ENCODE assay signal across 14 mouse cellular contexts in genomic region chr7:82810799-82811139, GRCm38 (mm10). TPM values are rescaled to one million over a fixed set of nuclear protein-coding genes. Genes with fewer than 3 reads are reported as not detected.
DNase-seq lines count a peak whose midpoint lies in the region; ATAC-seq lines count a peak whose summit lies in the region.
"Had no signal": no experiment of that assay in that cellular context is flagged by ENCODE, and none has a peak within 500 bp of the region (broad histone marks: within the 10 kb centered on the region; RNA-seq: fewer than 3 reads in every experiment).

No protein-coding gene starts in this region.

- H3K9me3 ChIP-seq in lung, embryonic 15.5 days, result no peaks in the 10 kb centered on the region
- no peaks in the 10 kb centered on the region for H3K9me3 ChIP-seq in hindbrain, embryonic 10.5 days
- no peaks in the 10 kb centered on the region for H3K9me3 ChIP-seq in limb, embryonic 13.5 days
- H3K9me3 ChIP-seq in neural tube, embryonic 13.5 days, result no peaks in the 10 kb centered on the region
- H3K9me3 ChIP-seq: heart, embryonic 15.5 days had no signal

- peak overlapping the region; percentile 81 for H3K27ac ChIP-seq in lung, embryonic 15.5 days
- H3K27ac ChIP-seq in hindbrain, embryonic 10.5 days, result peak overlapping the region; percentile 71; the same call in 1 of the 2 replicates
- no peak overlapping the region for H3K27ac ChIP-seq in limb, embryonic 13.5 days
- H3K27ac ChIP-seq in neural tube, embryonic 13.5 days (replicated peaks), result peak overlapping the region; percentile 72
- H3K27ac ChIP-seq: heart, embryonic 15.5 days had no signal

- no peaks in the 10 kb centered on the region for H3K36me3 ChIP-seq in lung, embryonic 15.5 days
- H3K36me3 ChIP-seq in hindbrain, embryonic 10.5 days, result no peaks in the 10 kb centered on the region
- no peaks in the 10 kb centered on the region for H3K36me3 ChIP-seq in limb, embryonic 13.5 days
- no peaks in the 10 kb centered on the region for H3K36me3 ChIP-seq in neural tube, embryonic 13.5 days
- H3K36me3 ChIP-seq: heart, embryonic 15.5 days had no signal

- intact Hi-C loops in left cerebral cortex, postnatal 10 days (cut with DNase I), result no loop called here
- intact Hi-C loops in heart, postnatal 36 days (cut with DNase I), result no loop called here
- intact Hi-C loops in gastrocnemius, postnatal 14 days (cut with DNase I; ENCODE audit: low total_unique reads), result no loop called here

- WGBS in lung, embryonic 15.5 days, result 39% methylated on average over 5 of the region's 5 CpGs
- 25% methylated on average over 5 of the region's 5 CpGs for whole genome bisulfite sequencing in hindbrain, embryonic 10.5 days
- WGBS in limb, embryonic 13.5 days, result 28% methylated on average over 5 of the region's 5 CpGs
- 17% methylated on average over 5 of the region's 5 CpGs for WGBS in neural tube, embryonic 13.5 days

- ATAC-seq in lung, embryonic 15.5 days (ENCODE audit: borderline replicate concordance, extremely low read depth, low FRiP score, low TSS enrichment), result no peak
- ATAC-seq in limb, embryonic 13.5 days (ENCODE audit: low FRiP score, low read depth), result no peak
- ATAC-seq in neural tube, embryonic 13.5 days (ENCODE audit: low read depth), result peak; percentile 66

- H3K4me2 ChIP-seq in lung, embryonic 15.5 days, result peak overlapping the region; percentile 47
- peak overlapping the region; percentile 54 for H3K4me2 ChIP-seq in limb, embryonic 13.5 days (replicated peaks)
- H3K4me2 ChIP-seq in neural tube, embryonic 13.5 days, result peak overlapping the region; percentile 50

- DNase-seq in lung, postnatal 14 days, result no peak
- no peak for DNase-seq in hindbrain, embryonic 10.5 days (ENCODE audit: low spot score)
- no peak for DNase-seq in left cerebral cortex, postnatal 10 days (ENCODE audit: extremely low spot score in 1 of 2, low spot score in 2 of 2)
- DNase-seq in heart, postnatal 36 days, result no peak
- DNase-seq in gastrocnemius, postnatal 14 days, result no peak
- DNase-seq: cerebellum, adult 9-10 months; gastrocnemius, postnatal 10 days; kidney, adult 2 months; layer of hippocampus, postnatal 36 days; right cerebral cortex, postnatal 25 days had no signal

- no peak overlapping the region for H3K9ac ChIP-seq in lung, embryonic 15.5 days
- H3K9ac ChIP-seq in limb, embryonic 13.5 days, result no peak overlapping the region; the same call in 1 of the 2 replicates
- H3K9ac ChIP-seq in neural tube, embryonic 13.5 days, result peak overlapping the region; percentile 28; the same call in 1 of the 2 replicates
- H3K9ac ChIP-seq: heart, embryonic 15.5 days had no signal

- no peaks in the 10 kb centered on the region for H3K27me3 ChIP-seq in lung, embryonic 15.5 days
- peaks cover 9% of the 10 kb centered on the region; the same call in 1 of the 2 replicates for H3K27me3 ChIP-seq in hindbrain, embryonic 10.5 days (ENCODE audit: insufficient read depth, poor library complexity, severe bottlenecking)
- H3K27me3 ChIP-seq in limb, embryonic 13.5 days, result no peaks in the 10 kb centered on the region
- H3K27me3 ChIP-seq in neural tube, embryonic 13.5 days, result no peaks in the 10 kb centered on the region

- H3K4me3 ChIP-seq in lung, embryonic 15.5 days, result no peak overlapping the region
- H3K4me3 ChIP-seq in hindbrain, embryonic 10.5 days, result no peak overlapping the region
- peak overlapping the region; percentile 16; the same call in 1 of the 2 replicates for H3K4me3 ChIP-seq in limb, embryonic 13.5 days
- H3K4me3 ChIP-seq in neural tube, embryonic 13.5 days, result peak overlapping the region; percentile 19; the same call in 1 of the 2 replicates
- H3K4me3 ChIP-seq: heart, embryonic 15.5 days had no signal

- peaks cover 26% of the 10 kb centered on the region for H3K4me1 ChIP-seq in lung, embryonic 15.5 days
- peaks cover 15% of the 10 kb centered on the region for H3K4me1 ChIP-seq in hindbrain, embryonic 10.5 days (replicated peaks)
- peaks cover 20% of the 10 kb centered on the region for H3K4me1 ChIP-seq in limb, embryonic 13.5 days
- peaks cover 28% of the 10 kb centered on the region for H3K4me1 ChIP-seq in neural tube, embryonic 13.5 days (replicated peaks)
- H3K4me1 ChIP-seq: heart, embryonic 15.5 days had no signal

RNA-seq across cellular contexts. Expression of gene Mex3b, which starts 56.4 kb away (rescaled TPM):
- 11.0 and 12.0 TPM in 2 replicates for polyA plus RNA-seq in lung, embryonic 15.5 days (2015; fragmentation: Nextera tagmentation; extraction: Ambion mirVana)
- polyA plus RNA-seq in hindbrain, embryonic 10.5 days (2016; fragmentation: Nextera tagmentation; extraction: Ambion mirVana), result 24.9 and 27.7 TPM in 2 replicates
- 35.6 and 36.4 TPM in 2 replicates for polyA plus RNA-seq in limb, embryonic 13.5 days (2015; fragmentation: Nextera tagmentation; extraction: Ambion mirVana)
- polyA plus RNA-seq in neural tube, embryonic 13.5 days (2015; fragmentation: Nextera tagmentation; extraction: Ambion mirVana), result 31.8 and 39.2 TPM in 2 replicates
- 10 to 100 TPM; 30.2 to 32.4 TPM for total RNA-seq in left cerebral cortex, postnatal 10 days (2021)
- 1 to 10 TPM; 1.9 to 2.2 TPM for total RNA-seq in heart, postnatal 36 days (2021)
- total RNA-seq in gastrocnemius, postnatal 14 days (2021), result 1 to 10 TPM; 3.3 to 4.2 TPM

Comparison
In these comparisons a context has a peak if more than half of its experiments do, and no peak if none do; other contexts are left out.
1. H3K4me3 ChIP-seq: peak in limb, embryonic 13.5 days (single experiment) and neural tube, embryonic 13.5 days (single experiment); none in lung, embryonic 15.5 days (single experiment) and hindbrain, embryonic 10.5 days (single experiment).
2. Peak in every context shown above with its lines, with median percentiles within 50 percentile points of each other: H3K4me2 ChIP-seq.